Mouse (Mus musculus) heart, adult 2 months (tissue): ENCODE results near the gene Tfb2m. TPM values are rescaled to one million over a fixed set of nuclear protein-coding genes. Genes with fewer than 3 reads are reported as not detected.

Source experiments
- DNase-seq, 2 experiments: peaks; one replicate each; pipeline ENCODE4 v3.0.0; 2021
- H3K27ac ChIP-seq: fragments of 200-600 bp; 2 replicates; pipeline ENCODE4 v1.8.1; 2022
- H3K27me3 ChIP-seq: fragments of 200-500 bp; 2 replicates; pipeline ENCODE4 v1.6.1; 2012; ENCODE audit warnings: mild to moderate bottlenecking, low read length, inconsistent platforms, mixed read lengths; ENCODE audit not compliant: control insufficient read depth, insufficient read depth
- H3K36me3 ChIP-seq: fragments of 200-500 bp; 2 replicates; pipeline ENCODE4 v1.6.1; 2012; ENCODE audit warnings: low read length, inconsistent platforms; ENCODE audit not compliant: control insufficient read depth, insufficient read depth
- H3K4me1 ChIP-seq: fragments of 200-500 bp; 2 replicates; pipeline ENCODE4 v1.6.1; 2011; ENCODE audit warnings: low read length; ENCODE audit not compliant: control insufficient read depth, insufficient read depth
- H3K4me3 ChIP-seq: fragments of 200-600 bp; 2 replicates; pipeline ENCODE4 v1.8.1; 2022
- H3K79me2 ChIP-seq: fragments of 200-500 bp; replicated peaks from 2 replicates; pipeline ENCODE4 v1.6.1; 2012; ENCODE audit warnings: mild to moderate bottlenecking, inconsistent platforms, low read length, moderate library complexity, mixed read lengths; ENCODE audit not compliant: control insufficient read depth, insufficient read depth
- H3K9ac ChIP-seq: fragments of 200-500 bp; 2 replicates; pipeline ENCODE4 v1.6.1; 2012; ENCODE audit warnings: low read depth, mild to moderate bottlenecking, control low read depth, inconsistent platforms, low read length, mixed read lengths
- CTCF ChIP-seq: fragments of 200-600 bp; IDR thresholded peaks from 2 replicates; pipeline ENCODE4 v1.8.1; 2022; ENCODE audit warnings: antibody characterized with exemption, mild to moderate bottlenecking, moderate library complexity
- EP300 ChIP-seq: fragments of 200-500 bp; IDR thresholded peaks from 2 replicates; pipeline ENCODE4 v1.6.1; 2011; ENCODE audit warnings: low read depth, low read length, control low read depth; ENCODE audit not compliant: insufficient read depth
- POLR2A ChIP-seq: fragments of 200-500 bp; IDR thresholded peaks from 2 replicates; pipeline ENCODE4 v1.6.1; 2011; ENCODE audit warnings: mild to moderate bottlenecking, low read depth, low read length, control low read depth; ENCODE audit not compliant: insufficient read depth
- WGBS: fragments of 180-500 bp; shearing (Covaris S2); methylation state at CpG from one replicate; pipeline ENCODE4 v1.1.7; 2018; 5-methylcytosine and 5-hydroxymethylcytosine counted together
- intact Hi-C: fragments of 180-260 bp; cut with DNase I; formaldehyde crosslinking; loops from one replicate; pipeline ENCODE4 v1.15.1; 2025
- polyA plus RNA-seq: library from polyadenylated mRNA; depleted of rRNA; stranded (reverse); fragments of >200 nt; gene quantifications from 2 replicates; pipeline ENCODE4 v1.2.3, GENCODE M21; 2012
- total RNA-seq, 2 experiments: library from RNA; stranded (reverse); gene quantifications; 2 replicates each; pipeline ENCODE4 v1.2.3; 2021

Gene Tfb2m
- total and polyA plus RNA-seq, 3 experiments, result 19.2 to 58.3 (median 51.3) TPM

DNA sequence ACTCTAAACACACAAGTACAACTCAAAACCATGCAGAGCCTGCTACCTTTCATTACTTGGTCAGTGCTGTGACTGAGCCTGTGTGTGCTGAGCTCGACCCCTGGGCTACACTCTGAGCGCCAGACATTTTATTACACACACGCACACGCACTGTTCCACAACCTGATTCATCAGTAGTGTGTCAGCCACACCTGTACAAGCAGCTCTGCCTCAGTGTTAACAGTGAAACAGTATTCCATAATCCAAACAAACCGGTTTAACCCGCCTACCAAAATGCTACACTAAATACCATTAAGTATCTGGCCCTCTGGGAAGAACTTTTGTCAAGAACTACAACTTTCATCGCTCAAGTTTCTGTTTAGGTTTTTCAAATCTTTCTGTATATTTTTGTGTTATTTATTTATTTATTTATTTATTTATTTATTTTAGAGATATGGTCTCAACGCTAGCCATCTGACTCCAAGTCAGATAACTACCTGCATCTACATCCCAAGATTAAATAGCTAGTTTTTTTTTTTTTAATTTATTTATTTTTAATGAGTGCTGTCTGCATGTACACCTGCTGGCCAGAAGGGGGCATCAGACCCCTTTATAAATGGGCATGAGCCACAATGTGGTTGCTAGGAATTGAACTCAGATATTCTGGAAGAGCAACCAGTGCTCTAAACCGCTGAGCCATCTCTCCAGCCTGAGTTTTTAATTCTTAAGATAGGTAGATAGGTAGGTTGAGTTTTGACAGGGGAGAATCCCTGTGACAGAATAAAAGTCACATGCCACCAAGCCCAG lies 39.3 kb downstream of the Tfb2m start:
- DNase-seq, result peak in 1 of 2 experiments; percentile 17
- intact Hi-C loops, result loop anchor here (1.0 kb wide), 1 partner anchor 118 kb away; no protein-coding TSS in a partner anchor
- no peak for TF ChIP-seq POLR2A
- peak; percentile 90 for TF ChIP-seq CTCF
- no peak for TF ChIP-seq EP300
- no peaks in the 10 kb centered on the region for H3K79me2 ChIP-seq
- no peak overlapping the region for H3K4me3 ChIP-seq
- no peaks in the 10 kb centered on the region for H3K36me3 ChIP-seq
- no peaks in the 10 kb centered on the region for H3K27me3 ChIP-seq
- no peak overlapping the region for H3K27ac ChIP-seq
- H3K4me1 ChIP-seq, result no peaks in the 10 kb centered on the region
- WGBS, result 59% methylated on average over 9 of the region's 9 CpGs
- H3K9ac ChIP-seq, result no peak overlapping the region

DNA sequence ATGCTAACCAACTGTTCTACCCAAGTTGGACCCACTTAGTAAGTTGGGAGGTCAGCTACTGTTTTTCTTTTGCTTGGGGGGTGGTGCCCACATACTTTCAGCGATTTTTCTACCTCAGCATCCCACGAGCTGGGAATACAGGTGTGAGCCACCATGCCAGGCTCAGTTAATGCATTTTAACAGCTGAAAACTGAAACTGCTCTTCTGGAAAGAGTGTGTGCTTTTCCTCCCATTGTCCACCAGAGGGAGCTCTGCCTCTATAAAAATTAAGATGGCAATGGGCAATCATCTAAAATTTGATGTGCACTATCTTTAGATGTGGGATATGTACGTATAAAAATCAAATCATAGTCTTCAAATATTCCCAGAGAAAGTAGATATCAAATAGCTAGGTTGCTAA lies 43.5 kb downstream of the Tfb2m start:
- Histone ChIP-seq H3K9ac (no peak overlapping the region), H3K27ac (no peak overlapping the region), H3K4me3 (no peak overlapping the region), H3K4me1 (no peaks in the 10 kb centered on the region), H3K36me3 (no peaks in the 10 kb centered on the region), H3K27me3 (no peaks in the 10 kb centered on the region), H3K79me2 (no peaks in the 10 kb centered on the region)
- DNase-seq, result no peak
- TF ChIP-seq POLR2A, result no peak
- TF ChIP-seq CTCF, result peak; percentile 89
- TF ChIP-seq EP300, result no peak
- 8% methylated on average over 3 of the region's 3 CpGs for WGBS
- intact Hi-C loops, result loop anchor here (5.0 kb wide), 1 partner anchor 230 kb away; no protein-coding TSS in a partner anchor

DNA sequence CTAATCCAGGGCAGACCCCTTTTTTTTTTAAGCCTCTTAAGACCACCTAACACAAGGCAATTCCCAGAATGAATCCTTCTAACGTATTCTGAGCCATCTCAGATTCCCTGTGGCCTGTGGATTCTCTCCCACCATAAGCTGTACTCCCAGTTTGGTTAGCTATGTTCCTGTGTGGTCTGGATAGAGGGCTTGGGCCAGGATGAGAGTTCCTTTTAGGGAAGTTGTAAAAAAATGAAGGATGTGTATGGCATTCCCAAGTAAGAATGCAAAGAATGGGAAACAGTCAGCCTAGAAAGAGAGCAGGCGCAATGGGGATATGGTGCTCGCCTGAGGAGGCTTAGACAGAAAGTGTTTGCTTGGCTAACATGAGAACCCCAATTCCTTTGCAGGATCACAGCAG lies 46.8 kb downstream of the Tfb2m start:
- Histone ChIP-seq H3K36me3 (no peaks in the 10 kb centered on the region), H3K27me3 (no peaks in the 10 kb centered on the region), H3K27ac (no peak overlapping the region), H3K79me2 (no peaks in the 10 kb centered on the region), H3K4me3 (no peak overlapping the region), H3K4me1 (no peaks in the 10 kb centered on the region), H3K9ac (no peak overlapping the region)
- no peak for TF ChIP-seq CTCF
- TF ChIP-seq POLR2A, result no peak
- no peak for TF ChIP-seq EP300
- intact Hi-C loops, result no loop called here
- no peak for DNase-seq
- WGBS, result 86% methylated on average over 3 of the region's 3 CpGs

DNA sequence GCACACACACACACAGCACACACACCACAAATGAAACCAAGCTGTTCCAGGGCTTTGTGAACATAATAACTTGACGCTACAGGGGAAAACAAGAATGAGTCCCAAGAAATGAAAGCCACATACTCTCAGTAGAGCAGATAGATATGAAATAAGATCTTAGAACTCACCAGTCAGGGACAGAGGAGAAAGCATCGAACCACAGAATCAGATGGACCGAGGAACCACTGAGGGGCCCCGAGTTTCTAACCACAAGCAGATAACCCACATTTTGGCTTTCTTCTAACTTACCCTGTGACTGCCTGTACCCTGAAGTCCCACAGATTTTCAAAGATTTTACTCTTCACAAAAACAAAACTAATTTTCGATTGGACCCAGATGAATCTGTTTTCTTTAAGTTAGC lies 53.2 kb downstream of the Tfb2m start:
- Histone ChIP-seq H3K4me1 (no peaks in the 10 kb centered on the region; the same call in 1 of the 2 replicates), H3K27me3 (no peaks in the 10 kb centered on the region), H3K27ac (no peak overlapping the region), H3K36me3 (0 out of 2 replicates have a peak, but pooled peaks cover 1% of the 10 kb centered on the region), H3K79me2 (no peaks in the 10 kb centered on the region), H3K9ac (no peak overlapping the region), H3K4me3 (no peak overlapping the region)
- WGBS, result 79% methylated on average over 5 of the region's 5 CpGs
- intact Hi-C loops, result no loop called here
- no peak for DNase-seq
- TF ChIP-seq POLR2A (no peak), CTCF (no peak), EP300 (no peak)

DNA sequence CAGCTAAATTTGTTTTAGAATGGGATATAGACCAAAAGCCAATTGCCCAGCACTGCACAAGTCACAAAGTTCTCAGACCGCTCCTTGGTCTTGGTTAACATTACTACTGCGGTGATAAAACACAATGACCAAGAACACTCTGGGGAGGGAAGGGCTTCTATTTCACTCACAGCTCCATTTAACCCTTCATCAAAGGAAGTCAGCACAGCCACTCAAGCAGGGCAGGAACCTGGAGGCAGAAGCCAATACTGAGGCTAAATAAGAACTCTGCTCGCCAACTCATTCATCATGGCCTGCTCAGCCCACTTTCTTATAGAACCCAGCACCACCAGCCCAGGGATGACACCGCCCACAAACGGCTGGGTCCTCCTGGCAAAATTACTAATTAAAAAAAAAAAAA lies 57.5 kb downstream of the Tfb2m start:
- Histone ChIP-seq H3K27ac (no peak overlapping the region), H3K36me3 (0 out of 2 replicates have a peak, but pooled peaks cover 2% of the 10 kb centered on the region), H3K9ac (no peak overlapping the region), H3K27me3 (no peaks in the 10 kb centered on the region), H3K79me2 (no peaks in the 10 kb centered on the region), H3K4me3 (no peak overlapping the region), H3K4me1 (peaks cover 5% of the 10 kb centered on the region; the same call in 1 of the 2 replicates)
- intact Hi-C loops, result no loop called here
- WGBS, result 93% methylated on average over 5 of the region's 5 CpGs
- no peak for TF ChIP-seq CTCF
- TF ChIP-seq POLR2A, result no peak
- no peak for TF ChIP-seq EP300
- DNase-seq, result no peak

DNA sequence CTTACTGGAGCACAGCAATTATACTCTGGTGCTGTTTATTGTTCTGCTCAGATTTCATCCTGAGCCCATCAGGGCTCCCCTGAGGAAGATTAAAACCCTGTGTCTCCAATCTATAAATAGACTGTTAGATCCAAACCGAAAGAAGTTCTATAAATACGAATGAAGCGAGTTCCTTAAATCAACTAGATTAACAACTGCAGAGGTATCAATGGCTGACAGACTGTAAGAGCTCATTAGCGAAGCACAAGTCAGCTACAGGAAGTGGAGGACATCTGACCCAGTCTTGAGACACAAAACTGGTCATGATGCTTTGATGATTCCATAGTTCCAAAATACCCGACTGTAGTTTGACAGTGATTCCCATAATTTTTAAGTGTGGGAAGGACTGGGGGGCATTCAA lies 58.1 kb downstream of the Tfb2m start:
- DNase-seq, result no peak
- H3K27ac ChIP-seq, result no peak overlapping the region
- 17% methylated on average over 5 of the region's 5 CpGs for WGBS
- H3K9ac ChIP-seq, result no peak overlapping the region
- H3K4me3 ChIP-seq, result no peak overlapping the region
- no peaks in the 10 kb centered on the region for H3K27me3 ChIP-seq
- H3K79me2 ChIP-seq, result no peaks in the 10 kb centered on the region
- TF ChIP-seq CTCF, result no peak
- TF ChIP-seq POLR2A, result no peak
- TF ChIP-seq EP300, result no peak
- H3K36me3 ChIP-seq, result 0 out of 2 replicates have a peak, but pooled peaks cover 2% of the 10 kb centered on the region
- intact Hi-C loops, result no loop called here
- peaks cover 5% of the 10 kb centered on the region; the same call in 1 of the 2 replicates for H3K4me1 ChIP-seq
